Mouse (Mus musculus) thymus, postnatal 0 days (tissue): ENCODE results near the gene Onecut1. TPM values are rescaled to one million over a fixed set of nuclear protein-coding genes. Genes with fewer than 3 reads are reported as not detected.
A peak's percentile ranks its signal among the peaks of the same experiment; 100 is the strongest.

ENCODE experiments used
- DNase-seq: peaks from one replicate; pipeline ENCODE4 v3.0.0-alpha.2; 2015; ENCODE audit warnings: low spot score
- polyA plus RNA-seq: library from polyadenylated mRNA; unstranded; fragments of >200 nt; fragmentation: Nextera tagmentation; extraction: Ambion mirVana; gene quantifications from 2 replicates; pipeline ENCODE4 v1.2.1, GENCODE M21; 2015

The Onecut1 gene
- polyA plus RNA-seq, 1 experiment from 2014 or later, result not detected

GRCm38 (mm10) chr9:74911430-74911829, 49.7 kb downstream of the Onecut1 start:
- DNase-seq, result no peak

- no peak for DNase-seq
Measured at GRCm38 (mm10) chr9:74911919-74912318, 50.2 kb downstream of the Onecut1 start.

GRCm38 (mm10) chr9:74912619-74913376, 51.1 kb downstream of the Onecut1 start:
- DNase-seq, result peak; percentile 34

GRCm38 (mm10) chr9:74915611-74916010, 53.9 kb downstream of the Onecut1 start:
- no peak for DNase-seq

GRCm38 (mm10) chr9:74920450-74920849, 58.7 kb downstream of the Onecut1 start:
- peak; percentile 13 for DNase-seq

GRCm38 (mm10) chr9:74921422-74921821, 59.7 kb downstream of the Onecut1 start:
- no peak for DNase-seq

GRCm38 (mm10) chr9:74922884-74923283, 61.2 kb downstream of the Onecut1 start:
- no peak for DNase-seq

- no peak for DNase-seq
Measured at GRCm38 (mm10) chr9:74923291-74923977, 61.7 kb downstream of the Onecut1 start.

- DNase-seq, result no peak
Measured at GRCm38 (mm10) chr9:74925220-74925769, 63.6 kb downstream of the Onecut1 start.

- DNase-seq, result no peak
Measured at GRCm38 (mm10) chr9:74929981-74930423, 68.3 kb downstream of the Onecut1 start.

GRCm38 (mm10) chr9:74930653-74931052, 68.9 kb downstream of the Onecut1 start:
- DNase-seq, result no peak

- no peak for DNase-seq
Measured at GRCm38 (mm10) chr9:74935289-74935688, 73.6 kb downstream of the Onecut1 start.

- DNase-seq, result no peak
Measured at GRCm38 (mm10) chr9:74937761-74938160, 76.0 kb downstream of the Onecut1 start.

- no peak for DNase-seq
Measured at GRCm38 (mm10) chr9:74938670-74939534, 77.2 kb downstream of the Onecut1 start.

Other genes with a start within 250 kb of the Onecut1 start
- gene Fam214a, start 91.0 kb downstream of the Onecut1 start, polyA plus RNA-seq, result 15.3 and 17.4 TPM in 2 replicates
- 467 and 471 TPM in 2 replicates for gene Arpp19, start 175.7 kb downstream of the Onecut1 start, polyA plus RNA-seq
- 5.5 and 5.7 TPM in 2 replicates for gene Myo5a, start 209.1 kb downstream of the Onecut1 start, polyA plus RNA-seq